Mouse (Mus musculus): ENCODE measurements around the gene C3ar1.

Gene C3ar1

GRCm38 (mm10) chr6:122855955-122856354, at the start of gene C3ar1:
TSS of gene C3ar1 (minus strand) at chr6:122856161.
- no peak for DNase-seq (ENCODE audit: low spot score)

- DNase-seq (ENCODE audit: low spot score): peak; percentile 53
These were observed 36.6 kb upstream of the C3ar1 start for GRCm38 (mm10) chr6:122892442-122893049.

GRCm38 (mm10) chr6:122889599-122889998, 33.6 kb upstream of the C3ar1 start:
- DNase-seq (ENCODE audit: low spot score): no peak

- DNase-seq (ENCODE audit: low spot score): no peak
These were observed 27.6 kb upstream of the C3ar1 start for GRCm38 (mm10) chr6:122883603-122884002.

- no peak for DNase-seq (ENCODE audit: low spot score)
These were observed 25.3 kb upstream of the C3ar1 start for GRCm38 (mm10) chr6:122881287-122881686.

GRCm38 (mm10) chr6:122879781-122880505, 24.0 kb upstream of the C3ar1 start:
- no peak for DNase-seq (ENCODE audit: low spot score)

GRCm38 (mm10) chr6:122879141-122879735, 23.3 kb upstream of the C3ar1 start:
- DNase-seq (ENCODE audit: low spot score): no peak

GRCm38 (mm10) chr6:122874720-122875389, 18.9 kb upstream of the C3ar1 start:
- DNase-seq (ENCODE audit: low spot score): no peak

- peak; percentile 96 for DNase-seq (ENCODE audit: low spot score)
These were observed 18.1 kb upstream of the C3ar1 start, which contains the start of gene Necap1 for GRCm38 (mm10) chr6:122873871-122874719. TSS of gene Necap1 (plus strand) at chr6:122874474.

- no peak for DNase-seq (ENCODE audit: low spot score)
These were observed 16.8 kb upstream of the C3ar1 start for GRCm38 (mm10) chr6:122872800-122873199.

- no peak for DNase-seq (ENCODE audit: low spot score)
These were observed 13.9 kb upstream of the C3ar1 start for GRCm38 (mm10) chr6:122869846-122870245.

- DNase-seq (ENCODE audit: low spot score): no peak
These were observed 12.0 kb upstream of the C3ar1 start for GRCm38 (mm10) chr6:122867914-122868313.

GRCm38 (mm10) chr6:122862871-122863270, 6.9 kb upstream of the C3ar1 start:
- DNase-seq (ENCODE audit: low spot score): no peak

- DNase-seq (ENCODE audit: low spot score): no peak
These were observed 6.5 kb upstream of the C3ar1 start for GRCm38 (mm10) chr6:122862434-122862833.

- no peak for DNase-seq (ENCODE audit: low spot score)
These were observed 1.4 kb downstream of the C3ar1 start for GRCm38 (mm10) chr6:122854552-122854951.

GRCm38 (mm10) chr6:122852696-122853095, 3.3 kb downstream of the C3ar1 start:
- DNase-seq (ENCODE audit: low spot score): no peak

- no peak for DNase-seq (ENCODE audit: low spot score)
These were observed 12.2 kb downstream of the C3ar1 start for GRCm38 (mm10) chr6:122843759-122844158.

- DNase-seq (ENCODE audit: low spot score): no peak
These were observed 18.4 kb downstream of the C3ar1 start for GRCm38 (mm10) chr6:122837539-122837938.

GRCm38 (mm10) chr6:122836974-122837373, 19.0 kb downstream of the C3ar1 start:
- DNase-seq (ENCODE audit: low spot score): no peak

GRCm38 (mm10) chr6:122834365-122834764, 21.6 kb downstream of the C3ar1 start:
- DNase-seq (ENCODE audit: low spot score): no peak

GRCm38 (mm10) chr6:122832880-122833279, 23.1 kb downstream of the C3ar1 start:
- no peak for DNase-seq (ENCODE audit: low spot score)

- peak; percentile 22 for DNase-seq (ENCODE audit: low spot score)
These were observed 27.9 kb downstream of the C3ar1 start for GRCm38 (mm10) chr6:122828086-122828485.

Measured in ovary, postnatal 36 days (tissue).